Mouse (Mus musculus) kidney, postnatal 4 days (tissue): ENCODE results near the gene Apoa4.

Experiments used
- DNase-seq, 2 experiments: peaks; one replicate each; pipeline ENCODE4 v3.0.0; 2021; ENCODE audit warnings: mixed read lengths in 2 of 2

The Apoa4 gene

DNA sequence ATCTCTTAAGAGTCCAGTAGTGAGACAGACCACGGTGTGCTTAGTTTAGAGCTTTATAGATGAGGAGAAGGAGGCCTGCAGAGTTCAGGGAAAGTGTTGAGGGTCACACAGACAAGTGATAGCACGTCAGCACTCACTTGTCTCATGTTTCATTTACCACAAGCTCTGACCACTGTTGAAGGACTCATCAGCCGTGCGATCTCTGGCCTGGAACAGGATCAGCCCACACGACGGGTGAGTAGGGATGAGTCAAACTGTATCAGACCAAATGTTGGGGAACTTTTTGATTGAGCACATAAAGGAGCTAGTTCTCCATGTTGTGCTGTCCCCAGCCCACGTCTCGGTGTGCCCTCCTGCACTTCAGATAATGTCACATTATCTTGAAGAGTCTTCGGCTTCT, 34.0 kb downstream of the Apoa4 start:
- no peak for DNase-seq

DNA sequence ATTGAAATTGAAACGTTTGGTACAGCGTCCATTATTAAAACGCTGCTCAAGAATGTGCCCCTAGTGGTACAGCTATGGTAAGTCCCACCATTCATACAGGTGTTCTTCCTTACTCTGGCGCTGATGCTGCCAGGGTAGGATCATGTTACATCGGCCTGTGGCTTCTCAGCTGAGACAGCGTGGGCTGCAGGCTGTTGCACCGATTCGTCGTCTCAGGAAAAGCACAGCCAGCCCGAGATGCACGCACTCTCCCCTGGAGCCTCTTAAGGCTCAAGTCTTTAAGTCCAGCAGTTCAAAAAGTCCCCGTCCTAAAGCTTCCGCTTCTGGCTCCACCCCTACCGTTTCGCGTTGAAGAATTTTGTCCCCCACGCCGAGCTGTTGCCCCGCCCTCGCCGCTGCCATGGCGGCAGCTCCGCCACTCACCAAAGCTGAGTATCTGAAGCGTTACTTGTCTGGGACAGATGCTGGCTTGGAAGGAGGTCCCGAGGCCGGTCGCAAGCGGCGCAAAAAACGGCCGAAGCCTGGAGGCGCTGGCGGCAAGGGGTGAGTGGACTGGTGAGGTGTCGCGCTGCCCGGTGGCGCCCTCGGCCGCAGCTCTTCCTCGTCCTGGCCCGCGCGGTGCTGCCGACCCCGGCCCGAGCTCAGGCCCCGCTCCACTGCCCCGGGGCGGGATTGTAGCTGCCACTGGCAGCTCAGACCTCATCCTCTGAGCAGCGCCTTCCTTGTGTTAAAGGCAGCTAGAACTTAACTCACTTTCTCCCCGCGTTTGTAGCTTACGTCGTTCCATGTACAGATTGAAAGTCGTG, 42.3 kb downstream of the Apoa4 start, which contains the start of gene Bud13:
Gene Bud13, plus strand, starts transcription at position 378 of the 806 bp plus-strand sequence.
- DNase-seq = peak; percentile 97 to 98
